Comparison of ENCODE assay signal across 9 mouse cellular contexts in the genomic region with DNA sequence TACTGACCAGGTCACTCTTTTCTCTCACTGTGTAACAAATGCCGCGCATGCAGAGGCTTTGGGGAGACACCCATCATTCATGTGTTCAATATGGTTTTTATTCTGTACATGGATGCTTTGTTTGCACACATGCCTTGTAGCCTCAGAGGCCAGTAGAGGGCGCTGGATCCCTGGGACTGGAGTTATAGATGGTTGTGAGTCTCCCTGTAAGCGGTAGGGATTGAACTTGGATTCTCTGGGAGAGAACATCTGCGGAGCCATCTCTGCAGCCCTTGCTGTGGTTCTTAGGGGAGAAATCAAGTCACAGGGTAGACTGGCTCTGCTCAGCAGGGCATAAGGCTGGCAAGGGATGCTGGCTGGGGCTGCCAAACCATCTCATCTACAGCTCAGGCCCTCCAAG.
DNase-seq lines count a peak whose midpoint lies in the region; ATAC-seq and TF ChIP-seq lines count a peak whose summit lies in the region.
"Had no signal": no experiment of that assay in that cellular context is flagged by ENCODE, and none has a peak within 500 bp of the region (broad histone marks: within the 10 kb centered on the region; RNA-seq: fewer than 3 reads in every experiment).

No protein-coding gene starts in this region.

- no peak overlapping the region for H3K9ac ChIP-seq in intestine, embryonic 14.5 days (ENCODE audit: low read length)
- H3K9ac ChIP-seq in intestine, embryonic 16.5 days (ENCODE audit: low read depth, low read length), result no peak overlapping the region
- no peak overlapping the region for H3K9ac ChIP-seq in midbrain, embryonic 14.5 days (replicated peaks; ENCODE audit: low read length)
- H3K9ac ChIP-seq: liver, embryonic 15.5 days had no signal

- H3K4me2 ChIP-seq in intestine, embryonic 14.5 days (ENCODE audit: low read length), result no peak overlapping the region
- no peak overlapping the region for H3K4me2 ChIP-seq in intestine, embryonic 16.5 days (ENCODE audit: low read depth, low read length)
- no peak overlapping the region for H3K4me2 ChIP-seq in midbrain, embryonic 14.5 days (ENCODE audit: low read length)
- H3K4me2 ChIP-seq: liver, embryonic 15.5 days had no signal

- peak; percentile 75 for TF ChIP-seq CTCF in left cerebral cortex, adult 2 months (IDR thresholded peaks at IDR 0.05)

- H3K4me3 ChIP-seq in intestine, embryonic 14.5 days (ENCODE audit: low read depth, low read length), result no peak overlapping the region
- no peak overlapping the region for H3K4me3 ChIP-seq in intestine, embryonic 16.5 days (ENCODE audit: low read length)
- H3K4me3 ChIP-seq in left cerebral cortex, adult 2 months, result no peak overlapping the region
- no peak overlapping the region for H3K4me3 ChIP-seq in midbrain, embryonic 14.5 days (replicated peaks; ENCODE audit: low read depth, low read length)
- H3K4me3 ChIP-seq: liver, embryonic 15.5 days had no signal

- WGBS in intestine, embryonic 14.5 days, result 49% methylated on average over 5 of the region's 5 CpGs
- 57% methylated on average over 5 of the region's 5 CpGs for WGBS in intestine, embryonic 16.5 days
- 38% methylated on average over 5 of the region's 5 CpGs for WGBS in midbrain, embryonic 14.5 days

- intact Hi-C loops in heart, postnatal 14 days (cut with DNase I), result no loop called here
- intact Hi-C loops in left cerebral cortex, adult 2 months (cut with DNase I), result loop anchor here (5.0 kb wide), 2 partner anchors 306 to 381 kb away; no protein-coding TSS in a partner anchor

- H3K36me3 ChIP-seq in intestine, embryonic 14.5 days (ENCODE audit: control insufficient read depth, insufficient read depth, low read length), result no peaks in the 10 kb centered on the region
- no peaks in the 10 kb centered on the region for H3K36me3 ChIP-seq in intestine, embryonic 16.5 days (ENCODE audit: control insufficient read depth, insufficient read depth, low read length)
- H3K36me3 ChIP-seq in midbrain, embryonic 14.5 days (ENCODE audit: control insufficient read depth, insufficient read depth, low read length), result no peaks in the 10 kb centered on the region
- H3K36me3 ChIP-seq: liver, embryonic 15.5 days had no signal

- ATAC-seq in intestine, embryonic 14.5 days (replicated peaks; ENCODE audit: low FRiP score, low TSS enrichment, low read depth), result no peak
- no peak for ATAC-seq in intestine, embryonic 16.5 days
- no peak for ATAC-seq in midbrain, embryonic 14.5 days (ENCODE audit: low FRiP score, low TSS enrichment)

- H3K4me1 ChIP-seq in intestine, embryonic 14.5 days (replicated peaks; ENCODE audit: control insufficient read depth, insufficient read depth, low read length), result peaks cover 5% of the 10 kb centered on the region; the same call in 1 of the 2 replicates
- 0 out of 2 replicates have a peak, but pooled peaks cover 3% of the 10 kb centered on the region for H3K4me1 ChIP-seq in intestine, embryonic 16.5 days (ENCODE audit: control insufficient read depth, insufficient read depth, low read length)
- peaks cover 6% of the 10 kb centered on the region for H3K4me1 ChIP-seq in midbrain, embryonic 14.5 days (ENCODE audit: control insufficient read depth, insufficient read depth, low read length)
- H3K4me1 ChIP-seq: liver, embryonic 15.5 days had no signal

- no peaks in the 10 kb centered on the region for H3K27me3 ChIP-seq in intestine, embryonic 14.5 days (replicated peaks; ENCODE audit: control insufficient read depth, insufficient read depth, low read length)
- H3K27me3 ChIP-seq in intestine, embryonic 16.5 days (replicated peaks; ENCODE audit: control insufficient read depth, insufficient read depth, low read length), result no peaks in the 10 kb centered on the region
- H3K27me3 ChIP-seq in midbrain, embryonic 14.5 days (ENCODE audit: control insufficient read depth, insufficient read depth, low read length), result no peaks in the 10 kb centered on the region
- H3K27me3 ChIP-seq: liver, embryonic 15.5 days had no signal

- H3K9me3 ChIP-seq in intestine, embryonic 14.5 days (ENCODE audit: control insufficient read depth, low read length), result no peaks in the 10 kb centered on the region
- no peaks in the 10 kb centered on the region for H3K9me3 ChIP-seq in intestine, embryonic 16.5 days (ENCODE audit: control insufficient read depth, low read length)
- H3K9me3 ChIP-seq in midbrain, embryonic 14.5 days (ENCODE audit: control insufficient read depth, low read length), result no peaks in the 10 kb centered on the region
- H3K9me3 ChIP-seq: liver, embryonic 15.5 days had no signal

- DNase-seq in intestine, embryonic 14.5 days (ENCODE audit: low spot score), result peak; percentile 71
- peak; percentile 13 for DNase-seq in WW6 (ENCODE audit: low read depth, low spot score)
- peak; percentile 82 for DNase-seq in embryo, embryonic 10 days (ENCODE audit: low spot score)
- DNase-seq in heart, postnatal 14 days, result peak; percentile 54 to 68
- peak; percentile 55 to 73 for DNase-seq in left cerebral cortex, adult 2 months (ENCODE audit: extremely low spot score in 1 of 2, low spot score in 2 of 2)
- DNase-seq in midbrain, embryonic 14.5 days, result peak; percentile 81
- DNase-seq in testis, postnatal 10 days (ENCODE audit: low spot score), result peak; percentile 79

- H3K27ac ChIP-seq in intestine, embryonic 14.5 days (ENCODE audit: low read depth), result no peak overlapping the region
- no peak overlapping the region for H3K27ac ChIP-seq in intestine, embryonic 16.5 days (ENCODE audit: low read length)
- no peak overlapping the region for H3K27ac ChIP-seq in left cerebral cortex, adult 2 months
- H3K27ac ChIP-seq in midbrain, embryonic 14.5 days (replicated peaks; ENCODE audit: low read depth, low read length), result no peak overlapping the region
- H3K27ac ChIP-seq: liver, embryonic 15.5 days had no signal

Comparison
In these comparisons a context has a peak if more than half of its experiments do, and no peak if none do; other contexts are left out.
1. DNase-seq: peak in every context shown above with its lines; median percentile 82 in embryo, embryonic 10 days; 81 in midbrain, embryonic 14.5 days; 79 in testis, postnatal 10 days; 71 in intestine, embryonic 14.5 days; 64 in left cerebral cortex, adult 2 months; 61 in heart, postnatal 14 days; 13 in WW6.